Mouse (Mus musculus): ENCODE data around the gene Itgb6.

The Itgb6 gene

GRCm38 (mm10) chr2:60622161-60622560 is 100.3 kb downstream of the Itgb6 start:
- no peak for DNase-seq (ENCODE audit: extremely low spot score, low spot score)

GRCm38 (mm10) chr2:60614758-60615157 is 107.7 kb downstream of the Itgb6 start:
- no peak for DNase-seq (ENCODE audit: extremely low spot score, low spot score)

- no peak for DNase-seq (ENCODE audit: extremely low spot score, low spot score)
Observed at GRCm38 (mm10) chr2:60613857-60614228, 108.6 kb downstream of the Itgb6 start.

DNA sequence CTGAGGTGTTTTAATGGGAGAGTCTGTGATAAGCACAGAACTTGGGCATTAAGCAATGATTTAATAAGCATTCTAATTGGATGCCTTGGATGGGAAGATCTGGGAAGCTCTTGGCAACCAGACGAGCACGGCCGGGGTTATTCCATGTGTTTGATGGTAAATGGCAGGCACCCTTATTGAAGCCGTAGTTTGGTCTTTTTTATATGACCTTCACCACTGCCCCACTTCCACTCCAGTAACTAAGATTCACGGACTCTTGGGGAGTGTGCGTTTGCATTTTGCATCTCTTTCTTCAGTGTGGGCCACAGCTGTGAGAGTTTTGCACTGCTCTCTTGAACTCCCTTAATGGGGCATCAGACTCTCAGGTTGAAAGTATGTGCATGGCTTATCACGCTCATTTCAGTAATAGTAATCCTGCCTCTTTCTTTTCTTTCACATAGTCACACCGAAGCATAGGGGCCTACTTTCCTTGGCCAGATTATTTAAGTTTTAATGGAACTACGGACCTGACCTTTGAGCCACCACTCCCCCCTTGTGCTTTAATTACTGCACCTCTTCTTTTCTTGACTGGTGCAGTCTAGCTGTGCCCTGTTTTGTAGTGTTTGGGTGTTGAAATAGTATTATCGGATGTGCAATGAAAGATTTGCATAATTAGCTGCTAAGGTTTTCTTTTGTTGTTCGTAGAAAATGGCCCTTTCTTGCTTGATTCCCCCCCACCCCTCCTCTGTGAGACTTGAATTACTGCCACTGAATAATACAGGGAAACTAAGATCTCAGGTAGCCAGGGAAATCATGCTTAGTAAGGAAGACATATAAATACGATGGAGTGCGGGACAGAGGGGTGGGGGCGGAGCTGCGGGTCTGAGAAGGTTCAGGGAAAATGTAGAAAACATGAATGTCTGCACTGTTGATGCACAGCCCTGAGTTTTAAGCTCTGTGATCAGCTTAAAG is 109.3 kb downstream of the Itgb6 start:
- DNase-seq (ENCODE audit: extremely low spot score, low spot score) = no peak

DNA sequence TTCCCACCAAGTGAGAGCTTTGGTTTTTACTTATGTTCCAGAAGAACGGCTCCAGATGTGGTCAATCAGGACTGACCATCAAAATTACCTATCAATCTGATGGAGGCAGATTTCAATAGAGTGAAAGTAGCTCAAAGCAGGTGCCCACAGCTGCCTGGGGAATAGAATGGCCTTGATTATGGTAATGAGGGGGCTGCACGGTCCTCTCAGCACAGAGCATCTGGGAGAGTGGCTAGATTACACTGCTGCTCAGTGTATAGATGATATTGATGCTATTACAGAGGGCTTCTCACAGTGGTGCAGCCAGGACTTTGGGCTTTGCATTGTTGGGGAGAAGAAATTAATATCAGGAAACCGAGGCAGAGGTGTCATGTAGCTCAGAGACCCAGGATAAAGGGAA is 110.8 kb downstream of the Itgb6 start:
- no peak for DNase-seq (ENCODE audit: extremely low spot score, low spot score)

DNA sequence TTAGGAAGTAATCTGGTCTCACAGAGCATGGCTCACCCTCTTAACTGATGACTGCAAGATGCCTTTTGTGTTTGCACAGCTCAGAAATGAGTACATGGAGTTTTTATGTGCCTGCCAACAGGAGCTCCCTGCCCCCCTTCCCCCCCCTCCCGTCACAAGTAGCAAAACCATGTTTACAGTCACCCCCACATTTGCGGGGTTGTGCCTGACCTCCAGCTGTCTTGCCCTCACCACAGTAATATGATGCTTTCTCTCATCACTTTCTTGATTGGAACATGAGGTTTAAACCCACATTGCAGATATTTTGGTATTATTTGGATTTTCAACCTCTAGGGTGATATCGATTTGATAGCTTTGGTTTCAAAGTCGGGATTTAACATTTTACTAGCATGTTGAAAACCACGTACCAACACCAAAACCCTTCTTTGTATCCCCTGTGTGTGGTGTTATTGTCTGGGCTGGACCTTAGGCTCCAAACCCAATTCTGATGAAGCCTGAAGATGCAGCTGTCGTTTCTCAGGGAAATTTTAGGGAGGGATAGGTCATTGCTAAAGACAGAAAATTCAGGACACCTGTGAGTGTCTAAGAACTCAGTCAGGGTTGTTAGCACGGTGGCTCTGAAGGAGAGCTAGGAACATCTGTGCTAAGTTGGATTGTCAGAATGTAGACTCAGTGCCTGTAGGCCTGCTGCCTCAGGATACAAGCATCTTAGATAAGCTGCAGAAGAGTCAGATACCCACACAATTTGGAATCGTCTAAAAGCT is 112.8 kb downstream of the Itgb6 start:
- DNase-seq (ENCODE audit: extremely low spot score, low spot score) = no peak

GRCm38 (mm10) chr2:60607980-60608379 is 114.5 kb downstream of the Itgb6 start:
- DNase-seq (ENCODE audit: extremely low spot score, low spot score) = no peak

DNA sequence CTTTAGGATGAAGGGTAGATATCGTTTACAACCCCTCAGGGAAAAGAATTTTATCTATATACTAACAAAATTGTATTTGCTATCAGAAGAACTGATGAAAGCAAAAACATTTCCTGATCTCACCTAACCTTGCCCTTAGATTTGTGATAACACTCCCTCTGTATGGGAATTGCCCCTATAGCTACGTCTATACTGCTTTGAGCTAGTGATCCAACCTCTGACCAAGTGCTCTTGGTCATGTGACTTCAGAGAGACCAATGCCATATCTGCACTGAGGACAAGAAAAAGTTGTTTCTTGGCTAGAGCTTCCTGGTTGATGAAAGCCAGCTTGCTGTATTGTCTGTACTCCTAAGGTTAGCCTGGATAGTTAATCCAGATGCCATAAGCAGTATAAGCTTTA is 121.1 kb downstream of the Itgb6 start:
- no peak for DNase-seq (ENCODE audit: extremely low spot score, low spot score)

GRCm38 (mm10) chr2:60600863-60601262 is 121.6 kb downstream of the Itgb6 start:
- no peak for DNase-seq (ENCODE audit: extremely low spot score, low spot score)

DNA sequence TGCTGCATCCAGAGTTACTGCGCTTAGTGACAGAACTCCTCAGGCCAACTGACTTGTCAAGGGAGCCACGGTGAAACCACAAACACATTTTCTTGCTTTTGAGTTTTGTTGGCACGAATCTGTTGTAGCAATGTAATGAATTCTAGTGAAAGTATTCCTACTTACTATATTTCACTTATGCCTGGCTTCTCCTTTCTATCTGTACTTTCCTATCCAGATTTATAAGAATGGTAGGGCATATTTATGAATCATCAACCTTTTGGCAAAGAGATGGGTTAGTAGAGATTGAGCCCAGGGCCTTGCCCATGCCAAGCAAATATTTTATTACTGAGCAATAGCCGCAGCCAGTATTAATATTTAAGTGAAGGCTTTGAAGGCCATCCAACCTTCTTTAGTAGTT is 139.0 kb downstream of the Itgb6 start:
- DNase-seq (ENCODE audit: extremely low spot score, low spot score) = no peak

- no peak for DNase-seq (ENCODE audit: extremely low spot score, low spot score)
Observed at GRCm38 (mm10) chr2:60554561-60554960, 167.9 kb downstream of the Itgb6 start.

- peak; percentile 65 for DNase-seq (ENCODE audit: extremely low spot score, low spot score)
Observed at GRCm38 (mm10) chr2:60552902-60553682, 169.4 kb downstream of the Itgb6 start, which contains the start of gene Pla2r1. Pla2r1 (minus strand) TSS chr2:60553308.

DNA sequence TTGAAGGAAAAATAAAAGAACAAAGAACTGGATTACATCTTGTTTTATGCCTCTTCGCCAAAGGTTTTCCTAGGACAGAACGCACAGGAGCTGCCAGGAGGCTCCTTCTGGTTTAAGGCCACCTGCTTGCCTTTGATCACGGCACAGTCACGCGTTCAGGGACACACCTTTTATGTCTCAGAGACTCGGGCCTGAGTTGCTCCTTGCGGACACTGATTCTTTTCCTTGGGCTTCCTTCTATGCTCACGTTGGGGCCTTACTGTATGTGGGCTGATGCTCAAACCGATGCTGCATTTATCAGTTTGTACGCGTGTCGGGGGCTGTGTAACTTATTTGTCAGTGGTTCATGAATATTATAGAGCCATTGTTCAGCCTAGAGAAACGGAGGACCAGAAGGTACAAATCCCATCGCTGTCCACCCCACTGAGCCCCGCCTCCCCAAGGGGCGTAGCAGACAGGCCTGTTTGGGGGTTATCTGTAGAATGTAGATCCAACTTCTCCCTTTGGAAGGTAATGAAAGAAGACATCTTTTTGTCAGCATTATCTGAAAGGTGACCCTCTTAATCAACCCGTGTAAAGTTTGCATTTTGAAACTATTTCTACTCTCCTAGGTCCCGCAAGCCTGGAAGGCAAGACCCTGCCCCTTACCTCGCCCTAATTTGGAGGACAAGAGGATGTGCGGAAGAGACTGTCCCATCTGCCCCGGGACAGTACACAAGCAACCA is 170.1 kb downstream of the Itgb6 start:
- no peak for DNase-seq (ENCODE audit: extremely low spot score, low spot score)

DNA sequence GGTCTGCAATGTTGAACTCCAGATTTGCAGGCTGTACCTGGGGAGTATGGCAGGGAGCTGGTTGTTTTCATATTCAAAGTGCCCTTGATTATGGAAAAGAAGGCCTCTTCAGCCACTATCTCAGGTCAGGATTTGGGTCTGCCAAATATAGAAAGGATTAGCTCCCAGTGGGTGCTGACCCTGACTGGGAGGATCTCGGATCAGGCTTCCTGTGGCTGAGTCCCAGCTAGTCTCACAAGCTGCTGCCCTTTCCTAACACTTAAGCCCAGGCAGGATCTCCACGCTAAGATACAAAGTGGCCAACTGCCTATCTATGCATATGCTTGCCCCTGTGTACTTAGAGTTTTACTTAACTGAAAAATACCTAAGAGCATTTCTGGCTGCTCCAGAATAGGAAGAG is 170.8 kb downstream of the Itgb6 start:
- no peak for DNase-seq (ENCODE audit: extremely low spot score, low spot score)

GRCm38 (mm10) chr2:60550521-60550920 is 171.9 kb downstream of the Itgb6 start:
- DNase-seq (ENCODE audit: extremely low spot score, low spot score) = no peak

- DNase-seq (ENCODE audit: extremely low spot score, low spot score) = no peak
Observed at GRCm38 (mm10) chr2:60549851-60550250, 172.6 kb downstream of the Itgb6 start.

All from neural tube, embryonic 10.5 days (tissue).